Mouse (Mus musculus): Measurements from ENCODE around the gene Erg. TPM values are rescaled to one million over a fixed set of nuclear protein-coding genes. Genes with fewer than 3 reads are reported as not detected.

The Erg gene
- polyA plus RNA-seq, 1 experiment = 4.2 TPM

- Histone ChIP-seq H3K27me3 (ENCODE audit: control insufficient read depth, insufficient read depth, low read length) (no peaks in the 10 kb centered on the region), H3K36me3 (ENCODE audit: control insufficient read depth, insufficient read depth, low read length) (no peaks in the 10 kb centered on the region), H3K4me3 (ENCODE audit: low read depth, low read length) (no peak overlapping the region), H3K4me1 (ENCODE audit: control insufficient read depth, insufficient read depth, insufficient read length, low read length) (no peaks in the 10 kb centered on the region), H3K27ac (ENCODE audit: insufficient read depth, low read depth, low read length) (no peak overlapping the region)
- TF ChIP-seq POLR2A (IDR thresholded peaks at IDR 0.05; ENCODE audit: low read depth, low read length) (no peak), CTCF (IDR thresholded peaks at IDR 0.05; ENCODE audit: extremely low read depth, insufficient read length, insufficient replicate concordance, low read depth, low read length) (no peak)
- WGBS = 92% methylated on average over 2 of the region's 2 CpGs
Measured at GRCm38 (mm10) chr16:95467893-95468292, 118.5 kb downstream of the Erg start.

- H3K4me1 ChIP-seq (ENCODE audit: control insufficient read depth, insufficient read depth, insufficient read length, low read length) = no peaks in the 10 kb centered on the region
- no peaks in the 10 kb centered on the region for H3K36me3 ChIP-seq (ENCODE audit: control insufficient read depth, insufficient read depth, low read length)
- H3K27ac ChIP-seq (ENCODE audit: insufficient read depth, low read depth, low read length) = no peak overlapping the region
- TF ChIP-seq POLR2A (IDR thresholded peaks at IDR 0.05; ENCODE audit: low read depth, low read length) = no peak
- TF ChIP-seq CTCF (IDR thresholded peaks at IDR 0.05; ENCODE audit: extremely low read depth, insufficient read length, insufficient replicate concordance, low read depth, low read length) = no peak
- WGBS = 96% methylated on average over 1 of the region's 1 CpGs
- H3K27me3 ChIP-seq (ENCODE audit: control insufficient read depth, insufficient read depth, low read length) = no peaks in the 10 kb centered on the region
- H3K4me3 ChIP-seq (ENCODE audit: low read depth, low read length) = no peak overlapping the region
Measured at GRCm38 (mm10) chr16:95466548-95466947, 119.8 kb downstream of the Erg start.

- H3K27ac ChIP-seq (ENCODE audit: insufficient read depth, low read depth, low read length) = no peak overlapping the region
- H3K36me3 ChIP-seq (ENCODE audit: control insufficient read depth, insufficient read depth, low read length) = no peaks in the 10 kb centered on the region
- no peaks in the 10 kb centered on the region for H3K27me3 ChIP-seq (ENCODE audit: control insufficient read depth, insufficient read depth, low read length)
- WGBS = 74% methylated on average over 8 of the region's 8 CpGs
- TF ChIP-seq POLR2A (IDR thresholded peaks at IDR 0.05; ENCODE audit: low read depth, low read length) = no peak
- TF ChIP-seq CTCF (IDR thresholded peaks at IDR 0.05; ENCODE audit: extremely low read depth, insufficient read length, insufficient replicate concordance, low read depth, low read length) = no peak
- H3K4me3 ChIP-seq (ENCODE audit: low read depth, low read length) = no peak overlapping the region
- H3K4me1 ChIP-seq (ENCODE audit: control insufficient read depth, insufficient read depth, insufficient read length, low read length) = no peaks in the 10 kb centered on the region
Measured at GRCm38 (mm10) chr16:95464609-95465008, 121.8 kb downstream of the Erg start.

GRCm38 (mm10) chr16:95463796-95464195 lies 122.6 kb downstream of the Erg start:
- H3K27ac ChIP-seq (ENCODE audit: insufficient read depth, low read depth, low read length) = no peak overlapping the region
- H3K4me1 ChIP-seq (ENCODE audit: control insufficient read depth, insufficient read depth, insufficient read length, low read length) = no peaks in the 10 kb centered on the region
- H3K27me3 ChIP-seq (ENCODE audit: control insufficient read depth, insufficient read depth, low read length) = no peaks in the 10 kb centered on the region
- H3K36me3 ChIP-seq (ENCODE audit: control insufficient read depth, insufficient read depth, low read length) = no peaks in the 10 kb centered on the region
- TF ChIP-seq POLR2A (IDR thresholded peaks at IDR 0.05; ENCODE audit: low read depth, low read length) = no peak
- TF ChIP-seq CTCF (IDR thresholded peaks at IDR 0.05; ENCODE audit: extremely low read depth, insufficient read length, insufficient replicate concordance, low read depth, low read length) = no peak
- WGBS = 44% methylated on average over 6 of the region's 6 CpGs
- H3K4me3 ChIP-seq (ENCODE audit: low read depth, low read length) = no peak overlapping the region

GRCm38 (mm10) chr16:95461941-95462340 lies 124.5 kb downstream of the Erg start:
- H3K27me3 ChIP-seq (ENCODE audit: control insufficient read depth, insufficient read depth, low read length) = no peaks in the 10 kb centered on the region
- H3K36me3 ChIP-seq (ENCODE audit: control insufficient read depth, insufficient read depth, low read length) = no peaks in the 10 kb centered on the region
- H3K27ac ChIP-seq (ENCODE audit: insufficient read depth, low read depth, low read length) = no peak overlapping the region
- H3K4me1 ChIP-seq (ENCODE audit: control insufficient read depth, insufficient read depth, insufficient read length, low read length) = no peaks in the 10 kb centered on the region
- no peak overlapping the region for H3K4me3 ChIP-seq (ENCODE audit: low read depth, low read length)
- TF ChIP-seq CTCF (IDR thresholded peaks at IDR 0.05; ENCODE audit: extremely low read depth, insufficient read length, insufficient replicate concordance, low read depth, low read length) (no peak), POLR2A (IDR thresholded peaks at IDR 0.05; ENCODE audit: low read depth, low read length) (no peak)
- WGBS = 71% methylated on average over 7 of the region's 7 CpGs

DNA sequence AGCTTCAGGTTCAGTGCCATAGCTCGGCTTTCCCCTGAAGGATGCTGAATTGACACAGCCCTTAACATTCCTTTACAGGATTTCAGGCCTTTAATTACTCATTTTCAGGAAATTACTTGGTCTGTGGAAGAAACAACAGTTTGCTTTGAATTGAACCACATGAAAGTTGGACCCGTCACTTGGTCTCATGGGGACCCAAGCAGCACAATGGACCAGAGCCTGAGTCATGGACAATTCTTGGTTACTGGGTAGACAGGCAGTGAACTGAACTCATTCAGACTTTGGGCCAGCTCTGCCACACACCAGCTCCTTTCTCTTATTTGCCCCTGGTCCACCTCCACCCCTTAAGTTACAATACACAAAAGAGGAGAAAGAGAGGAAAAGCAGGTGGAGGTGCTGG lies 126.1 kb downstream of the Erg start:
- Histone ChIP-seq H3K4me3 (ENCODE audit: low read depth, low read length) (no peak overlapping the region), H3K27ac (ENCODE audit: insufficient read depth, low read depth, low read length) (no peak overlapping the region), H3K36me3 (ENCODE audit: control insufficient read depth, insufficient read depth, low read length) (no peaks in the 10 kb centered on the region), H3K27me3 (ENCODE audit: control insufficient read depth, insufficient read depth, low read length) (no peaks in the 10 kb centered on the region), H3K4me1 (ENCODE audit: control insufficient read depth, insufficient read depth, insufficient read length, low read length) (no peaks in the 10 kb centered on the region)
- 85% methylated on average over 2 of the region's 2 CpGs for WGBS
- TF ChIP-seq CTCF (IDR thresholded peaks at IDR 0.05; ENCODE audit: extremely low read depth, insufficient read length, insufficient replicate concordance, low read depth, low read length) (no peak), POLR2A (IDR thresholded peaks at IDR 0.05; ENCODE audit: low read depth, low read length) (no peak)

DNA sequence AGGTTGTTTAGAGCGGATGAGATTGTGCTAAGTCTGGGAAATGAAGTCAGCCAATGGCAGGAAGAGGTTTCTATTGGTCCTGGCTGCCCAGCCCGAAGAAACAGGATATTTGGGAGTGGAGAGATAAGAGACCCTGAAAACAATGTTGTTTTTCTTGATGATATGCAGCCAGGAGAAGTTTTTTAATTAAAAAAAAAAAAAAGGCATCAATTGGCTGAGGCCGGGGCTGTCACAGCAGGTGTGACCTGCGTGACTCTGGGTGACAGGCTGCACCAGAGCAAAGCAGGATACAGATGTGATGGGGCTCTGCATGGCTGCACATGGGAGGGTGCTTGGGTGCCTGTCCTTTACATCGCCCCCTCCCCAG lies 127.1 kb downstream of the Erg start:
- TF ChIP-seq CTCF (IDR thresholded peaks at IDR 0.05; ENCODE audit: extremely low read depth, insufficient read length, insufficient replicate concordance, low read depth, low read length) (no peak), POLR2A (IDR thresholded peaks at IDR 0.05; ENCODE audit: low read depth, low read length) (no peak)
- no peaks in the 10 kb centered on the region for H3K27me3 ChIP-seq (ENCODE audit: control insufficient read depth, insufficient read depth, low read length)
- H3K4me3 ChIP-seq (ENCODE audit: low read depth, low read length) = no peak overlapping the region
- H3K4me1 ChIP-seq (ENCODE audit: control insufficient read depth, insufficient read depth, insufficient read length, low read length) = no peaks in the 10 kb centered on the region
- no peak overlapping the region; the same call in 1 of the 2 replicates for H3K27ac ChIP-seq (ENCODE audit: insufficient read depth, low read depth, low read length)
- no peaks in the 10 kb centered on the region for H3K36me3 ChIP-seq (ENCODE audit: control insufficient read depth, insufficient read depth, low read length)
- 58% methylated on average over 5 of the region's 5 CpGs for WGBS
